Mouse (Mus musculus) lung, postnatal 10 days (tissue): ENCODE results near the gene Sec1.
A peak's percentile ranks its signal among the peaks of the same experiment; 100 is the strongest.

ENCODE experiments used
- DNase-seq: peaks from one replicate; pipeline ENCODE4 v3.0.0; 2021

Sec1 gene

GRCm38 (mm10) chr7:45693921-45694591, at the start of gene Sec1:
Gene Sec1 (minus strand): TSS chr7:45694402.
- no peak for DNase-seq

DNA sequence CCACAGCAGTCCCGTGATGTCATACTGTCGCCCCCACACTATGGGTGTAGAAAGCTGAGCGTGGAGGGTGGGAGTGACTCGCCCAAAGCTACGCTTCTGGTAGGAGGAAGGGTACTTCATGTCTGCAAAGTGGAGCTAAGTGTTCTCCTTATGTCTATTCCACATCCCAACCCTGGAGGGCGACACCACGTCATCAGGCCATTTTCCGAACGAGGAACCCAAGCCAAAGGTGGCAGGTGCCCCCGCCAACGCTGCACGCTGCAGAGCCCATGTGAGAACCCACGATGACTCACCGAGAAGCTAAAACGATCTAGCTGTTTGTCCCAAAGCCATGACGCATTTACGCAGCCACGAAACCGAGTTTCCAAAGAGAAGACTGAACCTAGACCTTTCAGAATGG, 48.1 kb upstream of the Sec1 start:
- DNase-seq, result no peak

DNA sequence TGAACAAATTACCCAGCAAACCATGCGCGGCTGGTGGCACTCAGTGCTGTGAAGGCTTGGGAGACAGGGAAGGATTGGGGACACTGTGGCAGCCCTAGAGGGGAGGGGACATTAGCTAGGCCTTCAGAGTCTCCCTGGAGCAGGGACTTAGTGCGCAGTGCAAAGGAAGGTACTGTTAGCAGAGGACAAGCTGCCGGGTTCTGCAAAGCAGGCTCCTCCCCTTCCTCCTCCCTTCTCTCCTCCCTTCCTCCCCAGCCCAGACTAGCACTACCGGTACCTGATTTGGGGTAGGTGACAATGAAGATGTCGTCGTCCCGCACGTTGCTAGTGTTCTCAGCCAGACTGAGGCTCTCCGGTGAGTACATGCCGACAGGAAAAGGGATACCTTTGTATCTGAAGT, 47.6 kb upstream of the Sec1 start:
- no peak for DNase-seq

DNA sequence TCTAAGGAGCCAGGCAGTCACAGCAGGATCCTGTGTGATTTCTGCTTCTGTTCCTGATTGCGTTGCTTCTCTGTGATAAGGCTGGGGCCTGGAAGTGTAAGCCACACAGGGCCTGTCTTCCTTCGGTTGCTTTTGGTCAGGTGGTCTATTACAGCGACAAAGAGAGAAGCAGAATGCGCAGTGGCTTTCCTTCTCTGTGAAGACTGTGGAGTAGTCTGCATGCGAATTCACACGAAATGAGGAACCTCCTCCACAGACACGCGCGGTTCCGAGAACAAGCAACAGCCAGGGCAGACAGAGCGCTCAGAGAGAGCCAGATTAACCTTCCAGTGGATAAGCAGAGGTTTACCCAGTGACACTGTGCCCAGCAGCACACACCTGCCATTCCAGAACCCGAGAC, 47.1 kb upstream of the Sec1 start:
- no peak for DNase-seq

- no peak for DNase-seq
Measured at GRCm38 (mm10) chr7:45739820-45740219, 45.6 kb upstream of the Sec1 start.

- DNase-seq, result peak; percentile 90
Measured at GRCm38 (mm10) chr7:45739162-45739763, 45.1 kb upstream of the Sec1 start.

- DNase-seq, result no peak
Measured at GRCm38 (mm10) chr7:45733477-45733876, 39.3 kb upstream of the Sec1 start.

DNA sequence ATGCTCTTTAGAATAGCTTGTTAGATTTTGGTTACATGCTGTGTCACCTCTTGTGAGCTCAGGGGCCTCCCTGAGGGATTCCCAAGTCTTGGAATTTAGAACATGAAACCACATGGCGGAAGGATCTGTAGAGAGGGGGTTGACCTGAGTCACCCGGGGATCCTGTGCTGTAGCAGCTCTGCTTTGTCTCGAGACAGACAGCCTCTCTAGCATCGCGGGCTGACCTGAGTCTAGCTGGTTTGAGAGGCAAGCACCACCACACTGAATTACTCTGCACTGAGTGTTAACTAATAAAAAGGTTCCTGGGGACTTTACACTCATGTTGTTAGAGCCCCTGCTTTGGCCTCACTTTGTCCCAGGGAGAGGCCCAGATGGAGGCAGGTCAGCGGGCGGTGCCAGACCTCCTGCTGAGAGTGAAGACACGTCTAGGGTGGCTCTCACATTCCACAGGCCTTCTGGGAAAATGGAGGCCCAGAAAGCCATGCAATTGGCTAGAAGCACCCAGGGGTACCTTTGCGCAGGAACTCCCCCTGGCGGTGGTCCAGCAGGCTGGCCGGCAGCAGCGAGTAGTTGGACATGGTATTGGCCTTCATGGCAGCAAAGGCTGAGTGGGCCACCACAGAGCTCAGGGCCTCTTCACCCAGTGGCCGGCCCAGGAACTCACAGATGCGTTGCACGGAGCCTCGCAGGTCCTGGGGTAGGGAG, 36.7 kb upstream of the Sec1 start:
- DNase-seq, result peak; percentile 75

- no peak for DNase-seq
Measured at GRCm38 (mm10) chr7:45727625-45728024, 33.4 kb upstream of the Sec1 start.

- no peak for DNase-seq
Measured at GRCm38 (mm10) chr7:45726419-45726818, 32.2 kb upstream of the Sec1 start.

- DNase-seq, result no peak
Measured at GRCm38 (mm10) chr7:45725713-45726112, 31.5 kb upstream of the Sec1 start, which contains the start of gene Spaca4. Gene Spaca4 (minus strand): TSS chr7:45725813.

GRCm38 (mm10) chr7:45725151-45725550, 30.9 kb upstream of the Sec1 start:
- no peak for DNase-seq

DNA sequence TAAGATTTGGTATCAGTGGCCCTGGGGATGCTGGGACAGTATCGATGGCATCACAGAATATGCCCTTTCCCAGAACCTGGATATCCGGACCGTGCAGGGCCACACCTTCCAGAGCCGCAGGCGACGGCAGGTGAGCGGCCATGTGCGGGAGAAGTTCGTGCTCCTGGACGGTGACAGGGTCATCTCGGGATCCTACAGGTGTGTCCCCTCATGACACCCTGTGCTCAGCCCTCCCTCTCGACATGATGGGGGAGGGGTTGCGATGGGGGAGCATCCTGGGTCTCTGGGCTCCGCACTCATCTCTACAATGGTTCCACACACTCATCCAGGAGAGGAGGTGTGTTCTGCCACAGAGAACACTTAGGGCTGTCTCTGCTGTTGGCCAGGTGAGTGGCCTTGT, 29.6 kb upstream of the Sec1 start:
- no peak for DNase-seq

DNA sequence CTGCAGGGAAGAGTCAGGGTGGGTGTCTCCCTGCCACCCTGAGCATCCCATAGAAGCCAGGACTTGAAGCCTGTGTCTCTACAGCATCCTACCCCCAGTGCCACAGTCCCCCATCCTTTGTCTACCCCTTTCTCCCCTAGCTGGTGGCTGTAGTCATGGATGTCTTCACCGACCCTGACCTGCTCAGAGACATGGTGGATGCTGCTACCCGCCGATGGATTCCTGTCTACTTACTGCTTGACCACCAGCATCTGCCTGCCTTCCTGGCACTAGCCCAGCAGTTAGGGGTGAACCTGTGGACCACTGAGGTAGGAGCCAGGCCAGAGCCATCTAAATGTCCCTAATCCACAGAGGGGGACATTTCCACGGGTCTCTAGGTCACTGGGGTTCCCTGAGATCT, 29.1 kb upstream of the Sec1 start:
- no peak for DNase-seq

- no peak for DNase-seq
Measured at GRCm38 (mm10) chr7:45722348-45722713, 28.1 kb upstream of the Sec1 start.

GRCm38 (mm10) chr7:45721642-45722347, 27.6 kb upstream of the Sec1 start:
- DNase-seq, result no peak

DNA sequence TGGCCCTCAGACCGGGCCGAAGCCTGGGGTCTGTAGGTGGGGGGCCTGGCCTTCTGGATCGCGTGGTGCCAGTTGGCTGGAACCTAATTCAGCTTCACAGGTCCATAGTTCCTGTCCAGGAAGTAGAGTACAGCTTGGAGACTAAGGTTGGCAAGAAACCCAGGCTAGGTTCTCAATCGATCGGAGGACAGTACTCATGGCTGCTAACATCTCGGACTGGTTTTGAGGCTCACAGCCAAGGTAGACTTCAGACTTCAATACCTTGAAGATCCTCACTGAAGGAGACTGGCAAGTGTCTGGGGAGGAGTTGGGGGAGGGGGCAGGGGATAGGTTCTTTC, 27.0 kb upstream of the Sec1 start:
- no peak for DNase-seq

DNA sequence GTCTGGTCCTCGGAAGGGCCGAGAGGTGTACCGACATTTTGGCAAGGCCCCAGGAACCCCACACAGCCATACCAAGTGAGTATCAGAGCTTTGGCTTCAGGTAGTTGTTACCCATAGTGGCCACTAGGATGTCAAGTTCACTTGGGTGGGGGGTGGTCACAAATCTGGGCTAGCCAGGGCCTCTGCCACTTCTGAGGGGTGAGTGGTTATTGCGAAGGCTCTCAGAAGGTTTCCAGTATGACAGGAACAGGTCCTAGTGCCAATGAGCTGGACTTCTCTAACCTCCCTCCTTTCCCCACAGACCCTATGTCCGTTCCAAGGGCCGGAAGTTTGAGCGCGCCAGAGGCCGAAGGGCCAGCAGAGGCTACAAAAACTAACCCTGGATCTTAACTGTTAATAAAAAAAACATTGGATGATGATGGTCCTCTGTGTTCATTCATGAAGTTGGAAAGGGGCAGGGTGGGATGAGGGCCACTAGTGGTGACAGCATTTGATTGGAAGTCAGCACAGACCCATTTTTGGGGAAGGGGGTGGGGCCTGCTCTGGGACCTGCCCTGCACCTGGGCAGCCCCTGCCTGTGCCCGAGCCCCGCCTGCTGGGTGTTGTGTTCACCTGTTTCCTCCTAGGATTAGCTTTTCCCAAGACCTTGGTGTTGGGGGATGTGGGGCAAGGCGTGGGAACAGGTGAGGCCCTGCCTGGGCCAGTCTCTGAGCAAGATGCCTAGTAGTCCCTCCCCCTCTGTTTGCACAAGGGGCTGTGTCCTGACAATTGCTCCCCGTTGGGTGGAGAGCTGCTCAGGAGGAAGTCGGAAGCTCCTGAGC, 26.4 kb upstream of the Sec1 start, which contains the start of gene Fam83e:
Gene Fam83e (plus strand): TSS at position 800 of the 821 bp plus-strand sequence.
- DNase-seq, result peak; percentile 40

GRCm38 (mm10) chr7:45719738-45720412, 25.7 kb upstream of the Sec1 start:
- no peak for DNase-seq

- no peak for DNase-seq
Measured at GRCm38 (mm10) chr7:45719180-45719579, 25.0 kb upstream of the Sec1 start.

DNA sequence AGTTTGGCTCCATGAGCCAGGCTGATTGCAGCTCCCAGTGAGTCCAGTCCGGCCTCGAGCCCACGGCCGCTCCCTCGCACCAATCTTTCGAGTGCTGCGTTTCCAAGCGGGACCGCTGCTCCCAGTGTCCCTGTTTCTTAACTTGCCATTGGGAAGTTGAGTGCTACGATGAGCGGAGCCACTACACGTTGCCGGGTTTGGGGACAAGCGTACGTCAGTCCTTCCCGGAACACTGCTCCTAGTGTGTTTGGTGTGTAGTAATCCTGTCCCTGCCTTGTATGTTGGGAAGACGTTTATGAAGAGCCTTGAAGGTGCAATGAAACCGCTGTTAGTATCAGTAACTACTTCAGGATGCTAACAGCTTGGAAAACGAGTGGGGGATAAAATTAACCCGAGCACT, 24.1 kb upstream of the Sec1 start:
- no peak for DNase-seq

DNA sequence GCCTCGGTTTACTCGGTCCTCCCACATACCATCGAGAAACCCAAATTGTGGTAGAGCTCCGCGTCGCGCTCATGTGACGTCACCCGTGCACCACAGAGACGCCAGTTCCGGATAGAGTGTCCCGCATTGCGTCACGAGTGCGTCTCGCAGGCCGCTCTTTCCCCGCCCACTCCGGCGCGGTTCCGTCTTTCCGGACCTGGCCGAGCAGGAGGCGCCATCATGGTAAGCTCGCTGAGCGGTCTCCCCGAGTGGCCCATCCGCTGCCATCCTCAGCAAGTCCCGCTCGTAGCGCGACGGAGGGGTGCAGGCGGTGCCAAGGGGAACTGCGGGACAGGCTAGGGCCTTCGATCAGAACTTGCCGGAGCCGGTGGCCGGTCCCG, 23.7 kb upstream of the Sec1 start, which contains the start of gene Sphk2:
Gene Sphk2 (minus strand): TSS at position 85 of the 380 bp plus-strand sequence.
- DNase-seq, result peak; percentile 99
